Comparison of ENCODE assay signal across 8 mouse cellular contexts in genomic region chr2:3512552-3513454, GRCm38 (mm10). TPM values are rescaled to one million over a fixed set of nuclear protein-coding genes. Genes with fewer than 3 reads are reported as not detected.
DNase-seq lines count a peak whose midpoint lies in the region; ATAC-seq and TF ChIP-seq lines count a peak whose summit lies in the region.

Gene Gm45902 (minus strand): TSS chr2:3512790.
Gene Hspa14 (minus strand): TSS chr2:3512814.
Gene Cdnf (plus strand): TSS chr2:3513030.

- peak; percentile 53 for TF ChIP-seq POLR2A in kidney, adult 2 months (IDR thresholded peaks at IDR 0.05; ENCODE audit: low read depth, low read length)
- peak; percentile 95 for TF ChIP-seq POLR2A in spleen, adult 2 months (IDR thresholded peaks at IDR 0.05; ENCODE audit: low read depth, low read length)

- no peak for TF ChIP-seq CTCF in kidney, adult 2 months (conservative IDR thresholded peaks at IDR 0.05; ENCODE audit: insufficient read depth, insufficient read length, low read depth, low read length)
- no peak for TF ChIP-seq CTCF in spleen, adult 2 months (IDR thresholded peaks at IDR 0.05; ENCODE audit: extremely low read depth, insufficient read depth, insufficient read length, insufficient replicate concordance)

- H3K9ac ChIP-seq in embryonic facial prominence, embryonic 13.5 days = peak within 1 kb of the TSS; percentile 94
- peak within 1 kb of the TSS; percentile 87 for H3K9ac ChIP-seq in limb, embryonic 12.5 days (replicated peaks)
- peak within 1 kb of the TSS; percentile 82 for H3K9ac ChIP-seq in midbrain, embryonic 15.5 days

- no peaks in the 10 kb centered on the region for H3K9me3 ChIP-seq in embryonic facial prominence, embryonic 13.5 days
- no peaks in the 10 kb centered on the region for H3K9me3 ChIP-seq in limb, embryonic 12.5 days
- no peaks in the 10 kb centered on the region for H3K9me3 ChIP-seq in midbrain, embryonic 15.5 days

- peaks cover 13% of the 10 kb centered on the region for H3K4me1 ChIP-seq in embryonic facial prominence, embryonic 13.5 days
- H3K4me1 ChIP-seq in kidney, adult 2 months (ENCODE audit: control insufficient read depth, insufficient read depth, low read length) = no peaks in the 10 kb centered on the region
- peaks cover 8% of the 10 kb centered on the region for H3K4me1 ChIP-seq in limb, embryonic 12.5 days (replicated peaks)
- peaks cover 15% of the 10 kb centered on the region for H3K4me1 ChIP-seq in midbrain, embryonic 15.5 days
- H3K4me1 ChIP-seq in spleen, adult 2 months (ENCODE audit: control insufficient read depth, insufficient read depth, insufficient read length) = peaks cover 3% of the 10 kb centered on the region; the same call in 1 of the 2 replicates

- H3K27ac ChIP-seq in embryonic facial prominence, embryonic 13.5 days = peak within 1 kb of the TSS; percentile 82
- peak within 1 kb of the TSS; percentile 90 for H3K27ac ChIP-seq in kidney, adult 2 months (ENCODE audit: insufficient read depth, low read depth, low read length)
- peak within 1 kb of the TSS; percentile 87 for H3K27ac ChIP-seq in limb, embryonic 12.5 days
- peak within 1 kb of the TSS; percentile 85 for H3K27ac ChIP-seq in midbrain, embryonic 15.5 days
- H3K27ac ChIP-seq in spleen, adult 2 months (ENCODE audit: insufficient read depth, low read length) = peak within 1 kb of the TSS; percentile 94

- H3K4me3 ChIP-seq in embryonic facial prominence, embryonic 13.5 days = peak within 1 kb of the TSS; percentile 87
- H3K4me3 ChIP-seq in kidney, adult 2 months (ENCODE audit: insufficient read depth, low read depth, low read length) = peak within 1 kb of the TSS; percentile 77
- peak within 1 kb of the TSS; percentile 83 for H3K4me3 ChIP-seq in limb, embryonic 12.5 days (replicated peaks)
- peak within 1 kb of the TSS; percentile 82 for H3K4me3 ChIP-seq in midbrain, embryonic 15.5 days
- peak within 1 kb of the TSS; percentile 75 for H3K4me3 ChIP-seq in spleen, adult 2 months (ENCODE audit: extremely low read depth, insufficient read depth, insufficient read length)

- peak within 1 kb of the TSS; percentile 84 for H3K4me2 ChIP-seq in embryonic facial prominence, embryonic 13.5 days
- H3K4me2 ChIP-seq in limb, embryonic 12.5 days = peak within 1 kb of the TSS; percentile 88
- peak within 1 kb of the TSS; percentile 85 for H3K4me2 ChIP-seq in midbrain, embryonic 15.5 days

- H3K27me3 ChIP-seq in embryonic facial prominence, embryonic 13.5 days = no peaks in the 10 kb centered on the region
- H3K27me3 ChIP-seq in kidney, adult 2 months (replicated peaks; ENCODE audit: control insufficient read depth, insufficient read depth, low read length) = no peaks in the 10 kb centered on the region
- no peaks in the 10 kb centered on the region for H3K27me3 ChIP-seq in limb, embryonic 12.5 days
- H3K27me3 ChIP-seq in midbrain, embryonic 15.5 days (replicated peaks) = no peaks in the 10 kb centered on the region
- no peaks in the 10 kb centered on the region for H3K27me3 ChIP-seq in spleen, adult 2 months (ENCODE audit: control insufficient read depth, insufficient read depth, low read length)

- under 1% methylated on average over 60 of the region's 60 CpGs for WGBS in embryonic facial prominence, embryonic 13.5 days
- under 1% methylated on average over 60 of the region's 60 CpGs for WGBS in kidney, adult 2 months
- under 1% methylated on average over 60 of the region's 60 CpGs for WGBS in limb, embryonic 12.5 days
- 1% methylated on average over 60 of the region's 60 CpGs for WGBS in midbrain, embryonic 15.5 days
- under 1% methylated on average over 60 of the region's 60 CpGs for WGBS in spleen, adult 2 months

- H3K36me3 ChIP-seq in embryonic facial prominence, embryonic 13.5 days = peaks cover 24% of the 10 kb centered on the region
- peaks cover 1% of the 10 kb centered on the region; the same call in 1 of the 2 replicates for H3K36me3 ChIP-seq in kidney, adult 2 months (ENCODE audit: control insufficient read depth, insufficient read depth, low read length)
- H3K36me3 ChIP-seq in limb, embryonic 12.5 days = peaks cover 32% of the 10 kb centered on the region
- H3K36me3 ChIP-seq in midbrain, embryonic 15.5 days (replicated peaks) = peaks cover 17% of the 10 kb centered on the region; the same call in 1 of the 2 replicates
- peaks cover 15% of the 10 kb centered on the region for H3K36me3 ChIP-seq in spleen, adult 2 months (ENCODE audit: control insufficient read depth, insufficient read depth, low read length)

- ATAC-seq in embryonic facial prominence, embryonic 13.5 days (ENCODE audit: insufficient number of reproducible peaks, insufficient read depth, low FRiP score, low TSS enrichment, low read depth) = peak; percentile 100
- ATAC-seq in limb, embryonic 12.5 days (ENCODE audit: insufficient number of reproducible peaks, insufficient read depth, low FRiP score, low TSS enrichment, low read depth) = peak; percentile 100
- ATAC-seq in midbrain, embryonic 15.5 days (replicated peaks) = peak; percentile 100

- DNase-seq in 3134 (ENCODE audit: extremely low read depth, insufficient read length, low spot score) = peak; percentile 94
- peak; percentile 93 to 95 for DNase-seq in adrenal gland, postnatal 36 days
- DNase-seq in heart, adult 18-20 months = peak; percentile 96 to 99
- DNase-seq in kidney, adult 2 months = peak; percentile 99
- DNase-seq in spleen, adult 2 months (ENCODE audit: low read depth in 1 of 2, low spot score in 2 of 2) = peak; percentile 94 to 99

RNA-seq across cellular contexts. Expression of gene Gm45902, which starts in this region (rescaled TPM):
- total RNA-seq in adrenal gland, postnatal 36 days (2021) = 1 to 10 TPM; 2.3 to 2.8 TPM
- 5.6 TPM in 2 replicates for polyA plus RNA-seq in embryonic facial prominence, embryonic 13.5 days (2015; fragmentation: Nextera tagmentation; extraction: Ambion mirVana)
- 1 to 10 TPM in 1 of 2 experiments, under 1 TPM in 1; 0.99 to 1.4 TPM for total RNA-seq in heart, adult 18-20 months (2021)
- polyA plus RNA-seq in kidney, adult 2 months (2012; rRNA removed) = 0.72 and 0.80 TPM in 2 replicates
- 8.2 and 8.4 TPM in 2 replicates for polyA plus RNA-seq in limb, embryonic 12.5 days (2016; fragmentation: Nextera tagmentation; extraction: Ambion mirVana)
- polyA plus RNA-seq in midbrain, embryonic 15.5 days (2015; fragmentation: Nextera tagmentation; extraction: Ambion mirVana) = 9.2 and 9.7 TPM in 2 replicates
- polyA plus RNA-seq in spleen, adult 2 months (2012; rRNA removed) = 1.4 and 1.5 TPM in 2 replicates

RNA-seq across cellular contexts. Expression of gene Hspa14, which starts in this region (rescaled TPM):
- 10 to 100 TPM; 35.4 to 43.6 TPM for total RNA-seq in adrenal gland, postnatal 36 days (2021)
- polyA plus RNA-seq in embryonic facial prominence, embryonic 13.5 days (2015; fragmentation: Nextera tagmentation; extraction: Ambion mirVana) = 99.2 and 102 TPM in 2 replicates
- total RNA-seq in heart, adult 18-20 months (2021) = 10 to 100 TPM; 23.0 to 23.9 TPM
- polyA plus RNA-seq in kidney, adult 2 months (2012; rRNA removed) = 20.1 and 21.6 TPM in 2 replicates
- 116 and 118 TPM in 2 replicates for polyA plus RNA-seq in limb, embryonic 12.5 days (2016; fragmentation: Nextera tagmentation; extraction: Ambion mirVana)
- 62.3 and 64.1 TPM in 2 replicates for polyA plus RNA-seq in midbrain, embryonic 15.5 days (2015; fragmentation: Nextera tagmentation; extraction: Ambion mirVana)
- 22.0 and 23.0 TPM in 2 replicates for polyA plus RNA-seq in spleen, adult 2 months (2012; rRNA removed)

RNA-seq across cellular contexts. Expression of gene Cdnf, which starts in this region (rescaled TPM):
- 1 to 10 TPM; 3.4 to 4.3 TPM for total RNA-seq in adrenal gland, postnatal 36 days (2021)
- polyA plus RNA-seq in embryonic facial prominence, embryonic 13.5 days (2015; fragmentation: Nextera tagmentation; extraction: Ambion mirVana) = 0.18 and 0.21 TPM in 2 replicates
- 10 to 100 TPM; 30.3 to 34.8 TPM for total RNA-seq in heart, adult 18-20 months (2021)
- 0.53 and 0.64 TPM in 2 replicates for polyA plus RNA-seq in kidney, adult 2 months (2012; rRNA removed)
- polyA plus RNA-seq in limb, embryonic 12.5 days (2016; fragmentation: Nextera tagmentation; extraction: Ambion mirVana) = 0.09 and 0.24 TPM in 2 replicates
- 0.17 and 0.26 TPM in 2 replicates for polyA plus RNA-seq in midbrain, embryonic 15.5 days (2015; fragmentation: Nextera tagmentation; extraction: Ambion mirVana)
- polyA plus RNA-seq in spleen, adult 2 months (2012; rRNA removed) = 0.22 and 0.35 TPM in 2 replicates

Comparison
In these comparisons a context has a peak if more than half of its experiments do, and no peak if none do; other contexts are left out.
1. Peak in every context shown above with its lines: DNase-seq, ATAC-seq, H3K4me3 ChIP-seq and H3K27ac ChIP-seq.
2. RNA of gene Cdnf (total RNA-seq): 30.3 to 34.8 TPM in heart, adult 18-20 months; 3.4 to 4.3 TPM in adrenal gland, postnatal 36 days; every median in the first group is over 4 times any median in the second.